In the genomic region with DNA sequence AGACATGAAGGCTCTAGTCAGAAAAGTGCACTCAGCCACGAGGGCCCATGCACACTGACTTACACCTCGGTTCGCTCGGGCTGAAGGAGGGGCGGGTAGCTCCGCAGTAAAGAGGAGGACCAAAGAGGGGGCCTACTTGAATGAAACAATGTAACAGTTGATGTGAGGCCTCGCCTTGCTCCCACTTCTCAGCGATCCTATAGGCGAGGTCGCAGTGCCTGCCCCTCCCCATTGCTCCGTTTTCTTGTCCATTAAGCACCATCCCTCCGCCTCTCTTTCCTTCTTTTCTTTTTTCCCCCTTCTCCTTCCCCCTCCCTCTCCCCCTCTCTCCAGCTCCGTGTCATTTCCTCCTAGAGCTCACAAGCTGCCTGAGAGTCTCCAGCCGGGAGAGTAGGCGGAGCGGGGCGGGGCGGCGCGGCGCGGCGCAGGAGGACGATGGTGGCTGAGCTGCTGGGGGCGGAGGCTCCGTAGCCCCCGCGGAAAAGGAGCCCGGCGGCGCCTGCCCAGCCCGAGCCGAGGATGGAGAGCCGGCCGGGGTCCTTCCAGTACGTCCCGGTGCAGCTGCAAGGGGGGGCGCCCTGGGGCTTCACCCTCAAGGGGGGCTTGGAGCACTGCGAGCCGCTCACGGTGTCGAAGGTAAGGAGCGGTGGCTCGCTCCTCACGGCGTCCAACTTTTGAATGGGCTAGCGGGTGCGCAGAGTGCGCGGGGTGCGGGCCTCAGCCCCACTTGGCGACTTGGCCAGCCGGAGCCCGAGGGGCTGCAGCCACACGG, we compare ENCODE assay signal across 8 mouse cellular contexts. TPM values are rescaled to one million over a fixed set of nuclear protein-coding genes. Genes with fewer than 3 reads are reported as not detected.
A peak's percentile ranks its signal among the peaks of the same experiment; 100 is the strongest.
DNase-seq lines count a peak whose midpoint lies in the region; ATAC-seq lines count a peak whose summit lies in the region.

A gene (plus strand): TSS at position 229 of the 772 bp plus-strand sequence.

- DNase-seq in CD4-positive, CD25-positive, alpha-beta regulatory T cell, adult 2 months (ENCODE audit: low read depth, low spot score): peak; percentile 6
- DNase-seq in embryonic facial prominence, embryonic 10.5 days (ENCODE audit: low spot score): peak; percentile 88
- DNase-seq in heart, adult 18-20 months: peak; percentile 51 to 82
- peak; percentile 67 for DNase-seq in kidney, adult 11 months
- peak; percentile 80 for DNase-seq in limb, embryonic 10.5 days (ENCODE audit: low spot score)
- peak; percentile 93 for DNase-seq in midbrain, embryonic 11.5 days (ENCODE audit: low spot score, missing footprints)

- no peak for ATAC-seq in CD4-positive, CD25-positive, alpha-beta regulatory T cell, adult 4 months
- ATAC-seq in midbrain, embryonic 11.5 days (ENCODE audit: low FRiP score): peak; percentile 96
- ATAC-seq in stomach, embryonic 15.5 days (ENCODE audit: insufficient read depth, low FRiP score, low read depth): peak; percentile 92

- WGBS in embryonic facial prominence, embryonic 10.5 days: 22% methylated on average over 55 of the region's 55 CpGs
- 7% methylated on average over 49 of the region's 55 CpGs for WGBS in limb, embryonic 10.5 days
- 24% methylated on average over 40 of the region's 55 CpGs for WGBS in midbrain, embryonic 11.5 days
- WGBS in stomach, embryonic 15.5 days: 16% methylated on average over 41 of the region's 55 CpGs

- H3K27me3 ChIP-seq in embryonic facial prominence, embryonic 10.5 days (replicated peaks; ENCODE audit: low read depth, poor library complexity, severe bottlenecking): peaks cover 9% of the 10 kb centered on the region
- peaks cover 14% of the 10 kb centered on the region for H3K27me3 ChIP-seq in limb, embryonic 10.5 days (ENCODE audit: low read depth, poor library complexity, severe bottlenecking)
- no peaks in the 10 kb centered on the region for H3K27me3 ChIP-seq in midbrain, embryonic 11.5 days (ENCODE audit: control insufficient read depth, insufficient read depth, low read length)
- no peaks in the 10 kb centered on the region for H3K27me3 ChIP-seq in stomach, embryonic 15.5 days (replicated peaks)

- peak within 1 kb of the TSS; percentile 75 for H3K4me3 ChIP-seq in embryonic facial prominence, embryonic 10.5 days
- peak within 1 kb of the TSS; percentile 72 for H3K4me3 ChIP-seq in limb, embryonic 10.5 days
- peak within 1 kb of the TSS; percentile 57 for H3K4me3 ChIP-seq in midbrain, embryonic 11.5 days (ENCODE audit: low read depth, low read length)
- peak within 1 kb of the TSS; percentile 58 for H3K4me3 ChIP-seq in stomach, embryonic 15.5 days (replicated peaks)

- H3K36me3 ChIP-seq in embryonic facial prominence, embryonic 10.5 days (replicated peaks): no peaks in the 10 kb centered on the region
- no peaks in the 10 kb centered on the region for H3K36me3 ChIP-seq in limb, embryonic 10.5 days
- H3K36me3 ChIP-seq in midbrain, embryonic 11.5 days (ENCODE audit: control insufficient read depth, insufficient read depth, low read length): no peaks in the 10 kb centered on the region
- no peaks in the 10 kb centered on the region for H3K36me3 ChIP-seq in stomach, embryonic 15.5 days

- 0 out of 2 replicates have a peak, but pooled peaks cover 2% of the 10 kb centered on the region for H3K9me3 ChIP-seq in embryonic facial prominence, embryonic 10.5 days
- no peaks in the 10 kb centered on the region for H3K9me3 ChIP-seq in limb, embryonic 10.5 days (replicated peaks)
- no peaks in the 10 kb centered on the region for H3K9me3 ChIP-seq in midbrain, embryonic 11.5 days (ENCODE audit: control insufficient read depth, low read length)
- H3K9me3 ChIP-seq in stomach, embryonic 15.5 days: no peaks in the 10 kb centered on the region

- H3K9ac ChIP-seq in midbrain, embryonic 11.5 days (ENCODE audit: low read length): peak within 1 kb of the TSS; percentile 68
- H3K9ac ChIP-seq in stomach, embryonic 15.5 days: peak within 1 kb of the TSS; percentile 25; the same call in 1 of the 2 replicates

- H3K4me2 ChIP-seq in midbrain, embryonic 11.5 days: peak within 1 kb of the TSS; percentile 54
- peak within 1 kb of the TSS; percentile 53 for H3K4me2 ChIP-seq in stomach, embryonic 15.5 days

- H3K4me1 ChIP-seq in embryonic facial prominence, embryonic 10.5 days: peaks cover 7% of the 10 kb centered on the region; the same call in 1 of the 2 replicates
- peaks cover 17% of the 10 kb centered on the region for H3K4me1 ChIP-seq in limb, embryonic 10.5 days
- H3K4me1 ChIP-seq in midbrain, embryonic 11.5 days (ENCODE audit: control insufficient read depth, insufficient read depth, low read length): no peaks in the 10 kb centered on the region
- H3K4me1 ChIP-seq in stomach, embryonic 15.5 days: no peaks in the 10 kb centered on the region

- peak within 1 kb of the TSS; percentile 91 for H3K27ac ChIP-seq in embryonic facial prominence, embryonic 10.5 days (replicated peaks)
- H3K27ac ChIP-seq in limb, embryonic 10.5 days: peak within 1 kb of the TSS; percentile 93
- peak within 1 kb of the TSS; percentile 65 for H3K27ac ChIP-seq in midbrain, embryonic 11.5 days (ENCODE audit: low read depth, low read length)
- peak within 1 kb of the TSS; percentile 79 for H3K27ac ChIP-seq in stomach, embryonic 15.5 days

RNA-seq across cellular contexts. Expression of the gene that starts here (rescaled TPM):
- polyA plus RNA-seq in CD4-positive, CD25-positive, alpha-beta regulatory T cell, adult 4 months (2017; shearing (Covaris generic)): not detected
- polyA plus RNA-seq in embryonic facial prominence, embryonic 10.5 days (2016; fragmentation: Nextera tagmentation; extraction: Ambion mirVana): 8.8 and 9.4 TPM in 2 replicates
- total RNA-seq in heart, adult 18-20 months (2021): 10 to 100 TPM; 13.9 to 15.8 TPM
- polyA plus RNA-seq in limb, embryonic 10.5 days (2016; fragmentation: Nextera tagmentation; extraction: Ambion mirVana): 9.4 and 12.8 TPM in 2 replicates
- polyA plus RNA-seq in midbrain, embryonic 11.5 days (2014; fragmentation: Nextera tagmentation; extraction: Ambion mirVana): 3.9 and 4.9 TPM in 2 replicates
- polyA plus RNA-seq in stomach, embryonic 15.5 days (2015; fragmentation: Nextera tagmentation; extraction: Ambion mirVana): 2.4 and 3.5 TPM in 2 replicates

Comparison
In these comparisons a context has a peak if more than half of its experiments do, and no peak if none do; other contexts are left out.
1. DNase-seq: peak in every context shown above with its lines; median percentile 93 in midbrain, embryonic 11.5 days; 88 in embryonic facial prominence, embryonic 10.5 days; 80 in limb, embryonic 10.5 days; 67 in kidney, adult 11 months; 66 in heart, adult 18-20 months; 6 in CD4-positive, CD25-positive, alpha-beta regulatory T cell, adult 2 months.